Mouse (Mus musculus): ENCODE measurements around the gene Jam3.
"Not testable (repeated sequence)": the region's sequence is repeated elsewhere in the genome, so short reads cannot be mapped to it uniquely, and the experiment has no call there.

Gene Jam3

DNA sequence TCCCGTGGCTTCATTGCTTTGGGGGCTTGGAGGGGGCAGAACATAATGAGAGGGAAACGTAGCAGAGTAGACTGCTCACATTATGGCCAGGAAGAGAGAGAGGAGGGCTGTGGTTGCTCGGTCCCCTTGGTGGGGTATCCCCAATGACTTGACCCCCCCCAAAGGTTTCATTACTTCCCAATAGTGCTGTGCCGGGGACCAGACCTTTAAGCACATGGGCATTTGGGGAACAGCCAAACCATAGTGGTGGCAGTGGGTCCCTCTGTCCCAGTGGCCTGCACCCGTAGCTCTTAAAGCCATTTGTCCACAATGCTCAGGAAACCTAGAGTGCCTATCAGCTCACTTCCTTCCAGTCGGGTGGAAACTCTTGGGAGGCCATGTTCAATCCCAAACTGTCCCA, 17.6 kb upstream of the Jam3 start:
- in situ Hi-C loops (cut with MboI, MseI) = loop anchor here (5.0 kb wide), 1 partner anchor 216 kb away; no protein-coding TSS in a partner anchor

DNA sequence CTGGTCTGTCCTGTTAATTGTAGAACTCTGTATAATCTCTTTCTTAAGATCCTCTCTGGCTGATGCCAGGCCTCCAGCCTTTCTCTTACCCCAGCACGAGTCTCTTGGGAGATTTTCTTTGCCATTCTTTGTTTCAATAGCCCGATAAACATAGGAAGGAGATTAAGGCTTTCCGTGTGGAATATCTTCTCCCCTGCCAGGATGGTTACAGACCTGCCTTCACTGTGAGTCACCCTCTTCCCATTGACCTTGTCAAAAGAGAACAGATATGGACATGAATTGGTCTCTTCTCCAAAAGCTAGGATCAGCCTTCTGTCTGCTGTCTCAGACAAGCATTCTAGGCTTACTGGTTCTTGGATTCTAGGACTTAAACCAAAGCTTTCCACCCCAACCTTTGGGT, 15.5 kb upstream of the Jam3 start:
- in situ Hi-C loops (cut with MboI, MseI) = loop anchor here (5.0 kb wide), 1 partner anchor 213 kb away; no protein-coding TSS in a partner anchor

DNA sequence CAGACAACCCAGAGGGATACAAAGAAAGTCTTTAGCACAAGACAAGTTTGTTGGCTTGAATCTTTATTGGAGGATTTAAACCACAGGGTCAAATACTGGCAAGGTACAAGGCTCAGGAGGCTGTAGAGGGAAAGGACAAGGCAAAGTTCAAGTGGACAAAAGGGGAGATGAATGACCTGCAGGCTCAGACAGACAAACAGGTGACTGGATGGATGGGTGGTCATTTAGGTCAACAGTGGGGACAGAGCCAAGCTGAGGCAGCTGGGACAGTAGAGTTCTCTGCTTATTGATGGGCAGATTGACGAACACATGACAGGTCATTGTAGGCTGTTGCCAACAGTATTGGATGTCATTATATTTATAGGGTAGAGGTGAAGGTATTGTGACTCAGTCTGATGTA, 11.8 kb upstream of the Jam3 start:
- in situ Hi-C loops (cut with MboI, MseI) = no loop called here

DNA sequence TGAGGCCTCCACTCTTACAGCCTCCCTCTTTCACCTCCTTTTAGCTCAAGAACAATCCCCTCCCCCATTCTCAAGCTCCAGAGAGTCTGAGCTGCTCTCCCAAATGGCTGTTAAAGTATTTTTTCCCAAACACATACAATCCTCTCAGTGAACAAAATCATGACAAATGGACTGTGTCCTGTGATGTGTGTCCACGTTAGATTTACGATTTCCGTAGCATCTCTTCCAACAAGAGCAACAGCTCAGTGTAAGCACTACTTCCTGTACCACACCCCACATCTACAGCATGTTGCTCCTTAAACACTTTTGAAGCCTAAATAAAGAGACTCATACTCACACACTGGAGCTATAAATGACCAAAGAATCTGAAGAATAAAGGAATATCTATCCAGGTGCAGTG, 10.4 kb upstream of the Jam3 start:
- in situ Hi-C loops (cut with MboI, MseI) = no loop called here

DNA sequence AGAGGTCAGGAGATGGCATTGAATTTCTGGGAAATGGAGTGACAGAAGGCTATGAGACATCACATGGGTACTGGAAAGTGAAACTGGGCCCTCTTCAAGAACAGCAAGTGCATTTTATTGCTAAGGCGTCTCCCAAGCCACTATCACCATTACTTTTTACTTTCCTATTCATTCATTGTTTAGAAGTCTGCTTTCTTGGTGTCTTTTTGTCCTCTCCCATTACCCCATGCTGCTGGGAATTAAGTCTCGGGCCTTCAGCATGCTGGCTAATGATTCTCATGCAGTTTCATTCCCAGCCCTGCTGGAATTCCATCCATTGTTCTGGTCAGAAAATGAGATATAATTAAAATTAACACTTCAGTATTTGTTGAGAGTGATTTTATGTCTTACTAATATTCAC, 9.7 kb upstream of the Jam3 start:
- in situ Hi-C loops (cut with MboI, MseI) = no loop called here

DNA sequence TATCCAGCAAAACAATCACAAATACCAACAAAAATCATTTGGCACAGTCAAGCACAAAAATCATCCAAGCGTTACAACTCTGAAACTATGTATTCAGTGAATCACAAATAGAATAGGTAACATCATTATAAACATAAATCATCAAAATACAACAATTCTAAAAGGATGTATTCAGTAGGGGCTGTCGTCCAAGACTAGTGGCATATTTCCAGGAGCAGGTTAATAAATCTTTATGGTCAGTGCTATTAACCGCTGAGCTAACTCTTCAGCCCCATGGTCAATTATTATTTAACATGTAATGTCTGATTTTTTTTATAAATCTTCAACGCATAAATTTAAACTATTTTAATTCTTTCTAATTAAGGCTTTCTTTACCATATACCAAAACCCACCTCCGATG, 8.4 kb upstream of the Jam3 start:
- in situ Hi-C loops (cut with MboI, MseI) = not testable (repeated sequence)

DNA sequence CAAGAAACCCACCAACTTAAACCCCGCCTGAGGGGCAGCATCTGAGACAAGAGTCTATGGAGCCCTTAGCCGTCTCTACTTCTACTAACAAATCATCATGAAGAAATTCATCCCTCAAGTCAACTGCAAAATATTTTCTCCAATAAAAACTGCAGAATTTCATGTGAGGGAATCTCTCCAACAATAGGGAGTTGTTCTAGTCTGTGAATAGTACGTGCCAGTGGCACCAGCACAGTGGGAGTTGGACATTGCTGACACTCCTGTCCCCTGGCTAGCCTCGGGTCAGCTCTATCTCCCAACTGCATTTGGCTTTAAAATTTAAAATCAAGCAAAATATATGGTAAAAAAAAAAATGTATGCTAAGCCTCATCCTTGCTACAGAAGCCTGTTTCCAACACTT, 1.4 kb downstream of the Jam3 start:
- in situ Hi-C loops (cut with MboI, MseI) = no loop called here

DNA sequence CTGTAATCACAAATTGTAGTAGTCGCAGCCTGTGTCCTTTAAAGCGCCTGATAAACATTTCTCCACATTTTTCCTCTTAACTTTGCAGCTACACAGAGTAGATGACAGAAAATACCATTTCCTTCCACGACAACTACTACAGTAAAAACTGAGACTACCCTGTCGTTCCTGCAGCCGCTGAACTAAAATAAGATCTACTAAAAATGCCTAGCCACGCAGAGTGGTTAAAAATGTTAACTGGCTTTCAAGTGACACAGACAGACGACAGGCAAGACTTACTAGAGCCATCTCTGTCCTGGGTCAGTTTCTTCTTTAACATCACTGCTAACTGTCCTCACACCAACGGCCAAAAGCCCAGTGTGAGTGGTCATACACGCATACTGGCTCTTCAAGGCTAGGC, 5.4 kb downstream of the Jam3 start:
- in situ Hi-C loops (cut with MboI, MseI) = no loop called here

DNA sequence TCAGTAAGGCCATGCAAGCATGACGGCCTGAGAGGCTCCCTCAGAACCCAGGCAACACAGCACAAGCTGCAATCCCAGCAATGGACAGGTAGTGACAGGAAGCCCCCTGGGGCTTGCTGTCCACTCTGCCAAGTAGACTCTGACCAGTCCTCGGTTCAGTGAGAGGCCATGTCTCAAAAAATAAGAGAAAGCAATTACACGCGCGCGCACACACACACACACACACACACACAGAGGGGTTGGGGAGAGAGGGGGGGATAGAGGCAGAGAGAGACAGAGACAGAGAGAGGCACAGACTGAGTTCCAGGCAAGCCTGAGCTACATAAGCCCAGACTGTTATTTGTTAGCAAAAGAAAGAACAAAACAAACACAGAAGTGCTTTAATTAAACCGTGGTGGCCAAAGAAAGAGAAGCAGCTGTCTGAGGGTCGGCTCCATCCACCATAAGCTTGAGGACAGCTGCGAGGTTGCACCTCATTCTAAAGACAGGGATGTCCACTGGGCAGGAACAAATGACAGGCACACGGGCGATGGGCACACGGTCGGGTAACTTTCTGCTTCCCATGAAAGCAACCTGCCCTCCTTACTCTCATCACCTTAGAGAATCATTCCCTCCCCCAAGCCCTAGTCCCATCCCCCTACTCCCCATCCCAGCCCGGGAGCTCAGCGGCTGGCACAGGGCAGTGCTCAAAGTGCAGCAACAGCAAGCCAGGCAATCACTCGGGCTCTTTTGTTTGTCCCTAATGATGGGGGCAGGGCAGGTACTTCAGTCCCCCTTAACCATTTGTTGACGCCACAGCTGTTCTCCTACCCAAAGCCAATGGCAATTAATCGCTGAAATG, 6.4 kb downstream of the Jam3 start:
- in situ Hi-C loops (cut with MboI, MseI) = no loop called here

DNA sequence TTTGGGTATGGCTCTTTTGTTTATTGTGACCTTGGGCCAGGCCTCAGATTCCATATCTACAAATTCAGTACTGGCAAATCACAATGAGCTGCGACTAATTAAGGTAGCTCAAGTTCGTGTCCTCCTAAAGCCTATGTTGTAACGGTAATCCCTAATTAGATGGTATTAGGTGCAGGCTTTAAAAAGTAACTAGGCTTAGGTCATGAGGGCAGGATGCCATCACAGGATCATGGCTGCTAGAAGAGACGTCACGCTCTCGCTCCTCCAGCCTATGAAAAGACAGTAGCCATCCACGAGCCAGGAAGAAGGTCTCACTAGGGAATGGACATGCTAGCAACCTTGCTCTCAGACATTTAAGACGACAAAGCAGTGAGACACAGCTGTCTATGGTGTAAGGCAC, 7.3 kb downstream of the Jam3 start:
- in situ Hi-C loops (cut with MboI, MseI) = no loop called here

DNA sequence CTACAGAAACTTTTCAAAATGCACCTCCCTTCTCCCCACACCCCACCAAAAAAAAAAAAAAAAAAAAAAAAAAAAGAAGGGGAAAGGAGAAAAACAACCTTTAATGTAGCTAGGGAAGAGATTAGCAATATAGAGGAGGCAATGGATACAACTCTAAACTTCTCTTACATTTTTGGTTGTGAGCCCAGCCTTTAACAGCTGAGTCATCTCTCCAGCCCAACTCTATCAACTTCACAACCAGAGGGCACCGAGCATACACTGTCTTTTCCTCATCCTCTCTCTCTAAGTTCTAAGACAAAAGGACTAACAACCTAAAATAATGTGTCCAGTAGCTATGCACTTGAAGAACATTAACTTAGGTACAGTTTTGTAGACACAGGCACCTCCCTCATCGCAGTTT, 8.4 kb downstream of the Jam3 start:
- in situ Hi-C loops (cut with MboI, MseI) = no loop called here

DNA sequence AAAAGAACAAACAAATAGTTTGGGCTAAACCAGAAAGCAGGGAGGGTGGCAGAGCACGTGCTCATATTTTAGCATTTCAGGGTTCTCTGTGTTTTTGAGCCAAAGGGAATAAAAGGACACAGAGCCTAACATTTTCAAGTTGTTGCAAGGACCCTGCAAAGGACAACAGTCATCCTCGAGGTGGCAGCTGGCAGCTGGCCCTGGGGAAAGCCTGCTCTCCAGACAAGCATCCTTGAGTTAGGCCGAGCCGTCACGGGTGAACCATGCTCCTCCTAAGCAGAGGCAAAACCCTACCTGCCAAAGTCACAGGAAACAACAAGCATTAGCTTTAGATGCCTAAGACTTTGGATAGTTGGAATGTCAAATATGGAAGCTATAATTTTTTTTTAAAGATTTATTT, 10.2 kb downstream of the Jam3 start:
- in situ Hi-C loops (cut with MboI, MseI) = no loop called here

DNA sequence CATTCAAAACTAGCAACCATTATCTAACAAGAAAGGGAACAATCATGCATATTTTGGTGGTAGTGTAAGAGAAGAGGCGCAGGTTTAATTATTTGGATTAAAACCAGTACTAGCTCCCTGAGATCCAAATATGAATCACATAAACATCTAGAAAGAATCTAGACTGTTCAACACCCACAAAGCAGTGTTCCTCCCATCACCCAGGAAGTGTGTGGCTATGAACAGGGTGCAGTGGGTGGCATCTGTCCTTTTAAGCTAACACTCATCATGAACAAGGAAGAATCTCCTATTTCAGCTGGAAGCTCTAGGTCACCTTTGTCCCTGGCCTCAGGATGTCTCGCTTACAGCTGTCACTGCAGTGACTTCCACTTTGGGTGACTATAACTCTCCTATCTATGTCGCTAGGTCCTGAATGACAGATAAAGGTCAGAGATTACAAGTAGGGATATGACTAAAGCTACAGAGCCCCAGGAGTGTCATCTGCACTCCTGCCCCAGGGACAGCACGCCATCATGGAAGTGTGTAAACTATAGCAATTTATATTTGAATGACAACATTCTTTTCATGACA, 10.9 kb downstream of the Jam3 start:
- in situ Hi-C loops (cut with MboI, MseI) = no loop called here

DNA sequence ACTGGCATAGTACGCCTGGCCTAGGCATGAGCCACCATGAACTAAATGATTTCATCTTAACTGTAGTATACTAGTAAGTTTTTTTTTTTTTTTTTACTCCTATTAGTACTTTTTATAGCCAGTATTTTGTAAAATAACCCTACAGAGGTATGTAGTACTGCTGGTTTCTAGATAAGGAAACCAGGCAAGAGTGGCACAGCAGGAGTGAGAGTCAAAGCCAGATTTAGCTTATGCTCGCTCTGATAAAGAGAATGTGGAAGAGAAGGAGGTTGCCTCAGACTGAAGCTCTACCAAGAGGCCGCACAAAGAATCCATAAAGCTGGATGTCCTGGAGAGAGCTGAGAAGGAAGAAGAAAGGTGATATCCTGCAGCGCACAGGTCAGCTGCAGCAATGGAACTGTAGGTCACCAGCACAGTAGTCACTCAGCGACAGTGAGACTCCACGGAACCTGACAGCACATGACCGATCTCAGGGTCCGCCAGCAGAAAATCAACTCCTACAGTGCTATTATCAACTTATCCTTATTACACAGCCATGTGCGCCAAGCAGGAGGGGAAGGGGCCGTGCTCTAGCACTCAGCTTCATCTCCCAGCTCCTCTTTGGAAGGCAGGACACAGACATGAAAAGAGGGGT, 14.7 kb downstream of the Jam3 start:
- in situ Hi-C loops (cut with MboI, MseI) = no loop called here

DNA sequence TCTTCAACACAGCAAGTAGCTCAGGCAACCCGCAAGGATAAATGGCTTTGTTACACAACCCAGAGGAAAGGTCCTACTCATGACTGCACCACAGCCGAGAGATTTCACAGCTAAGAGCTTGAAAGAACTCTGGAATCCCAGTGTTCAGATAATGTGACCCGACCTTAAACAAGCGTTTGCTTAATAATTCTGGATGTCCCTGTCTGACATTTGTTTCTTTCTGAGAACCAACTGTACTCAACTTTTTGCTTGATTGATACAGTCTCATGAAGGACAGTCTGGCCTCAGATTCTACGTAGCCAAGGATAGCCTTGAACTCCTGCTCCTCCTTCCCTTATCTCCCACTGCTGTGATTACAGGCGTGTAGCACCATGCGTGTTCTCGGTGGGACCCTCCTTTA, 18.6 kb downstream of the Jam3 start:
- in situ Hi-C loops (cut with MboI, MseI) = no loop called here

DNA sequence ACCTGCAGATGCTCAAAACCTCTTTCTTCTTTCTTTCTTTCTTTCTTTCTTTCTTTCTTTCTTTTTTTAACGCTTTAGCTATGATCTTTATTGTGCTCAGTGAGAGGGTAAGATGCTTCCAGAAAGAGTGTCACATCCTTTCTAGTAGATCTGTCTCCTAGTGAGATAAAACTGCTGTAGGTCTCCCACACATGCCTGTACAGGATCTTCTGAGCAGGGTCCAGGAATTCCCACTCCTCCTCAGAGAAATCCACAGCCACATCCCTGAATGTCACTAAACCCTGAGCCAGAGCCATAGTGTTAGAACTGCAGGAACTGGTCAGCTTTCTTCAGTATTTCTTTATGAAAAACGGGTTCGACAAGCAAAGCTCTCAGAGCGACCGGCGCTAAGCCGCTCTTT, 19.8 kb downstream of the Jam3 start:
- in situ Hi-C loops (cut with MboI, MseI) = no loop called here

DNA sequence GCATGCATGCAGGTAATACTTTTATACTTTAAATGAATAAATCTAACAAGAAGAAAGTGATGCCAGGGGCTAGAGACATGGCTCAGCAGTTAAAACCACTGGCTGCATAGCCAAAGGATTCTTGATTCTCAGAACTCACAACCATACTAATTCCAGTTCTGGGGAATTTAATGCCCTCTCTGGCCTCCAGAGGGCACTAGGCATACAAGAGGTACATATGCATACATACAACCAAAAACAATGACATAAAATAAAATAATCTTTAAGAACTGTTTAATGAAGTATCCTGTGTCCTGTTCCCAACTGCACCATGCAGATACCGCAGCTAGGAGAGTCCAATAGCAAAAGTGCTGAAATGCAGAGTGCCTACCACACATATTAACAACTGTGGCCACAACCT, 20.8 kb downstream of the Jam3 start:
- in situ Hi-C loops (cut with MboI, MseI) = no loop called here

DNA sequence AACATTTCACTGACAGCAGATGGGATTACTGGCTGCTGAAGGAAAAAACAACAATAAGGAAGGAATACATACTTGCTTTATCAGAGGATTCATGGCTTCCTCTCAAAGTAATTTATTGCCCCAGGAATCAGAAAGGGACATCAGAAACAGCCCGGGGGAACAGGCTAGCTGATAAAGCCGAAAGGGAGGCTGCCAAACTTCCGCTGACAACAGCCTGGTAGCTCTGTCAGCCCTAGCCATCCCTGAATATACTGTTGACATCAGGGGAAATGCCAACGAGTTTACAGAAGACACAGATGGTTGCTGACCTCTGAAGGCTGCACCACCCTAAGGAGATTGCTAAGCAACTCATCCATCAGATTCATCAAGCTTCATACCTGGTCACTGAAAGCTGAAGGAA, 26.6 kb downstream of the Jam3 start:
- in situ Hi-C loops (cut with MboI, MseI) = no loop called here

DNA sequence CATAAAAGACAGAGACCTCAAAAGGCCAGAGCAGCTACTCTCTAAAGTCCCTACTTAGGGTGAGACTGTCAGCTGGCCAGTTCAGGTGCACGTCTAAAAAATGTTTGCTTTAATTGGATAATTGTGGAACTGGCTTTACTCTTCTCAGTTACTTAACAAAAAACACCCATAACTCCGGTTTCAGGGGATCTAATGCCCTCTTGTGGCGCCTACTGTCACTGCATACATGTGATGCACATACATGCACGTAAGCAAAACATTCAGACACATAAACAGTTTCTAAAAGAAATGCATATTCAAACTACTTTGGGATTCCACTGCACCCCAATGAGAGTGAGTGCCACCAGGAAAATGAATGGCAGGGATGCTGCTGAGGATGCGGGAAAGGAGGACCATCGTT, 28.7 kb downstream of the Jam3 start:
- in situ Hi-C loops (cut with MboI, MseI) = no loop called here

DNA sequence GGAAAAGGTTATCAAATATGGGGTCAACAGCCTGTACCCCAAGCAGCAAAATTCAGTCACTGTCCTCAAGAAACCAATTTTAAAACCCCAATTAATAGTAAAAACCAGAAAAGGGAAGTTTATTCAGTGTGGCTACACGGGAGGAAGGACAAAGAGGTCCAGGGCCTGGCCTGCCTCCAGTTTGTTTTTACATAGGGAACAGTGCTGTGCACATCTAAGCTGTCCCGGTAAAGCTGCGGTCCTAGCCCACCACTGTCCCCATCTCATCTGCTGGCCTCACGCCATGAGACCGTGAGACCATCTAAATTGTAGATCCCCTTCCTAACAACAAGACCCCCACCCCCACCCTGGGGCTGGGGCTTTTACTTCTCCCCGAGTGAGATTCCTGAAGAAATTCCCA, 29.8 kb downstream of the Jam3 start:
- in situ Hi-C loops (cut with MboI, MseI) = no loop called here

DNA sequence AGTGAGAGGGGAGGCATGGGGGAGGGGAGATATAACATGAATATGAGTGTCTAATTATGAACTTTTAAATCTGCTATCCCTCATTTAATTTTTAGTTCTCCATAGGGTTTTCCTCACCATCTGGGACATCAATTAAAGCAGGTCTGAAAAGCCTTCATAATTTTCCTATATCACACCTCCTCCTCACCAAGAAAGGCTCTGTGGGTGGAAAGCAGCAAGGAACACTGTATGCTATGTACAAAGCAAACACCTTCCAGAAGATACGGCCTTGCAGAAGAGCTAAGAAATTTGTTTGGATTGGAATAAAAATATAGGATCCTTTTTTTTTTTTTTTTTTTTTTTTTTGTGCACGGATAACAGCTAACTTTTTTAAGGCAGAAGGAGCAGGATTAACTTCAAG, 31.3 kb downstream of the Jam3 start:
- in situ Hi-C loops (cut with MboI, MseI) = no loop called here

DNA sequence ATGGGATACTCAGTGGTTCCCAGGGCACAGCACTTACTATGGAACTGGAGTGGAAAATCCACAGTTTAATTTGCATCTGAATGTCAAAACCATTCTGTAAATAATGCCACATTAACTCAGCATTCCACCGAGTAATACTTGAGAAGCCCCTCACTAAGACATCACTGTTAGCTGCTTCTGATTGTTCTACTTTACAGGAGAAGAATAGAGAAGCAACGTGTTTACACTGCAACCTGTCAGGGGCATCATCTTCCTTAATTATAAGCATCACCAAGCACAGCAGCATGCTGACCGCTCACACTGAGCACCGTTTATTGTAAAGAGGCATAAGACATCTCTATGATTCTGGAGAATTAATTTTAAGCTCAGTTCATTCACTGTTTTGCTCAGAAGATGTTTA, 32.3 kb downstream of the Jam3 start:
- in situ Hi-C loops (cut with MboI, MseI) = no loop called here

DNA sequence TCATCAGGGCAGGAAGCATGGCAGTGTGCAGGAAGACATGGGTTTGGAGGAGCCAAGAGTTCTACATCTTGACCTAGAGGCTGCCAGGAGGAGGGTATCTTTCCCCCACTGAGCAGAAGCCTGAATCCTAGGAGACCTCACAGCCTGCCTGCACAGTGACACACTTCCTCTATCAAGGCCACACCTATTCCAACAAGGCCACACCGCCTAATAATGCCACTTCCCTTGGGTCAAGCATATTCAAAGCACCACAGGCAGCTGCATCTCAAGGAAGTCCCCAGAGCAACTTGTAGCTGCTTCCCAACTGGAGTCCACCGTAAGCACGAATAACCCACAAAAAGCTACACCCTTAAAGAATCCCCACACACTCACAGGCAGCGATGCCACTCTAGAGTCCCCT, 33.1 kb downstream of the Jam3 start:
- in situ Hi-C loops (cut with MboI, MseI) = no loop called here

Measured in T-helper 2 cell (primary cell).